26 mouse cellular contexts compared by ENCODE assay signal in the genomic region with DNA sequence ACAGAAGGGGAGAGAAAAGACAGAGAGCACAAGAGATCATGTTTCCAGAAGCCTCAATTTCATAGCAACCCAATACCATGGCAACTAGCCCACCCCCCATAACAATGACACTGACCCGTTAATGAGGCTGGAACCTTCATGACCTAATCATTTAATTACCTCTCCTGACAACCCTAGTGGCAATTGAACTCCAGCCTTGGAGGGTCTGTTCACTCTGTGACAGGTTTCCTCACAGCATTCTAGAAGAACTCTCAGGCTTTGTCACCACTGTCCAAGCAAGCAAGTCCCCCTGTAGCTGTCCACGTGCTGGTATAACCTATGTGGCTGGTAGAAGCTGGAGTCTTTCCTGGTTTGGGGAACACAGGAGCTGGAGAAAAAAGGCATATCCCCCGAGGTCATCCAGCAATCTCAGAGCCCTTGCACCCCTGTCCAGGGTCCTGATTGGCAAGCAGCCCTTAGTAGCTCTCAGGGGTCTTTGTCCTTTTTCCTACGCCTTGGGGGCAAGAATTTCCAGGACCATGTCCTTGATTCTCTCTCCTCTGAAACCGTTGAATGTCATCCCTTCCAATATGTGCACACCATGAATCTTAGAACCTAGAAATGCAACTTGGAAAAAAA. TPM values are rescaled to one million over a fixed set of nuclear protein-coding genes. Genes with fewer than 3 reads are reported as not detected.
DNase-seq lines count a peak whose midpoint lies in the region; ATAC-seq and TF ChIP-seq lines count a peak whose summit lies in the region.
"Had no signal": no experiment of that assay in that cellular context is flagged by ENCODE, and none has a peak within 500 bp of the region (broad histone marks: within the 10 kb centered on the region; RNA-seq: fewer than 3 reads in every experiment).

No protein-coding gene starts in this region.

- no peak overlapping the region for H3K27ac ChIP-seq in forebrain, embryonic 10.5 days
- no peak overlapping the region for H3K27ac ChIP-seq in forebrain, embryonic 12.5 days
- no peak overlapping the region for H3K27ac ChIP-seq in lung, embryonic 14.5 days (ENCODE audit: low read depth)
- no peak overlapping the region for H3K27ac ChIP-seq in embryonic facial prominence, embryonic 10.5 days (replicated peaks)
- H3K27ac ChIP-seq: embryonic facial prominence, embryonic 12.5 days; liver, embryonic 15.5 days had no signal

- H3K36me3 ChIP-seq in forebrain, embryonic 10.5 days (replicated peaks) = no peaks in the 10 kb centered on the region
- no peaks in the 10 kb centered on the region for H3K36me3 ChIP-seq in forebrain, embryonic 12.5 days (replicated peaks)
- H3K36me3 ChIP-seq in lung, embryonic 14.5 days (ENCODE audit: insufficient read depth) = no peaks in the 10 kb centered on the region
- no peaks in the 10 kb centered on the region for H3K36me3 ChIP-seq in embryonic facial prominence, embryonic 10.5 days (replicated peaks)
- H3K36me3 ChIP-seq: embryonic facial prominence, embryonic 12.5 days; liver, embryonic 15.5 days had no signal

- no peak for TF ChIP-seq CTCF in lung, embryonic 14.5 days (IDR thresholded peaks at IDR 0.05; ENCODE audit: low read depth)

- H3K27me3 ChIP-seq in forebrain, embryonic 10.5 days (ENCODE audit: poor library complexity, severe bottlenecking) = 0 out of 2 replicates have a peak, but pooled peaks cover 8% of the 10 kb centered on the region
- 0 out of 2 replicates have a peak, but pooled peaks cover 2% of the 10 kb centered on the region for H3K27me3 ChIP-seq in forebrain, embryonic 12.5 days
- H3K27me3 ChIP-seq in lung, embryonic 14.5 days (ENCODE audit: insufficient read depth, low read length) = no peaks in the 10 kb centered on the region
- no peaks in the 10 kb centered on the region for H3K27me3 ChIP-seq in embryonic facial prominence, embryonic 10.5 days (replicated peaks; ENCODE audit: low read depth, poor library complexity, severe bottlenecking)
- H3K27me3 ChIP-seq: liver, embryonic 15.5 days had no signal

- H3K9me3 ChIP-seq in forebrain, embryonic 10.5 days = no peaks in the 10 kb centered on the region
- H3K9me3 ChIP-seq in forebrain, embryonic 12.5 days = no peaks in the 10 kb centered on the region
- H3K9me3 ChIP-seq in lung, embryonic 14.5 days (ENCODE audit: low read depth, low read length) = no peaks in the 10 kb centered on the region
- no peaks in the 10 kb centered on the region for H3K9me3 ChIP-seq in embryonic facial prominence, embryonic 10.5 days
- H3K9me3 ChIP-seq: embryonic facial prominence, embryonic 12.5 days; liver, embryonic 15.5 days; megakaryocyte, embryonic 14.5 days had no signal

- H3K4me2 ChIP-seq in forebrain, embryonic 12.5 days = no peak overlapping the region
- H3K4me2 ChIP-seq in lung, embryonic 14.5 days = no peak overlapping the region
- H3K4me2 ChIP-seq: embryonic facial prominence, embryonic 12.5 days; heart, embryonic 11.5 days; liver, embryonic 15.5 days had no signal

- ATAC-seq in forebrain, embryonic 12.5 days (ENCODE audit: low FRiP score) = no peak
- ATAC-seq in lung, embryonic 14.5 days (ENCODE audit: insufficient read depth) = no peak
- ATAC-seq: CD4-positive, CD25-positive, alpha-beta regulatory T cell, adult 4 months; hindbrain, embryonic 16.5 days; midbrain, embryonic 16.5 days had no signal

- no peak overlapping the region for H3K9ac ChIP-seq in forebrain, embryonic 12.5 days
- no peak overlapping the region for H3K9ac ChIP-seq in lung, embryonic 14.5 days
- H3K9ac ChIP-seq: embryonic facial prominence, embryonic 12.5 days; liver, embryonic 15.5 days had no signal

- DNase-seq in forebrain, embryonic 10.5 days (ENCODE audit: extremely low spot score, low spot score) = peak; percentile 53
- DNase-seq in lung, embryonic 14.5 days = peak; percentile 63
- DNase-seq in lung, postnatal 36 days = no peak
- DNase-seq in embryonic facial prominence, embryonic 10.5 days (ENCODE audit: low spot score) = peak; percentile 60
- DNase-seq in retina, postnatal 1 day = peak; percentile 73
- no peak for DNase-seq in layer of hippocampus, adult 18-20 months (ENCODE audit: low spot score in 2 of 2)
- no peak for DNase-seq in kidney, adult 9 months
- DNase-seq: adrenal gland, postnatal 25 days; cerebellum, adult 9-10 months; heart, postnatal 14 days; kidney, adult 2 months; layer of hippocampus, adult 9-11 months; lung, postnatal 10 days; right cerebral cortex, postnatal 14 days; thymus, postnatal 25 days had no signal

- H3K4me3 ChIP-seq in forebrain, embryonic 10.5 days = no peak overlapping the region
- no peak overlapping the region for H3K4me3 ChIP-seq in forebrain, embryonic 12.5 days (replicated peaks)
- no peak overlapping the region for H3K4me3 ChIP-seq in lung, embryonic 14.5 days (ENCODE audit: low read depth, low read length)
- H3K4me3 ChIP-seq in embryonic facial prominence, embryonic 10.5 days = no peak overlapping the region
- H3K4me3 ChIP-seq: embryonic facial prominence, embryonic 12.5 days; liver, embryonic 15.5 days; megakaryocyte, embryonic 14.5 days had no signal

- H3K4me1 ChIP-seq in forebrain, embryonic 10.5 days = peaks cover 30% of the 10 kb centered on the region
- H3K4me1 ChIP-seq in forebrain, embryonic 12.5 days = peaks cover 27% of the 10 kb centered on the region
- no peaks in the 10 kb centered on the region for H3K4me1 ChIP-seq in lung, embryonic 14.5 days (ENCODE audit: insufficient read depth)
- H3K4me1 ChIP-seq in embryonic facial prominence, embryonic 10.5 days = peaks cover 22% of the 10 kb centered on the region
- H3K4me1 ChIP-seq: embryonic facial prominence, embryonic 12.5 days; liver, embryonic 15.5 days had no signal

- whole genome bisulfite sequencing in forebrain, embryonic 10.5 days = 26% methylated on average over 5 of the region's 5 CpGs
- WGBS in forebrain, embryonic 12.5 days = 24% methylated on average over 5 of the region's 5 CpGs
- 21% methylated on average over 5 of the region's 5 CpGs for WGBS in lung, embryonic 14.5 days
- WGBS in embryonic facial prominence, embryonic 10.5 days = 29% methylated on average over 5 of the region's 5 CpGs

RNA-seq across cellular contexts. Expression of a gene that starts 23.5 kb away (rescaled TPM):
- not detected in 2 replicates for polyA plus RNA-seq in forebrain, embryonic 10.5 days (2016; fragmentation: Nextera tagmentation; extraction: Ambion mirVana)
- polyA plus RNA-seq in forebrain, embryonic 12.5 days (2016; fragmentation: Nextera tagmentation; extraction: Ambion mirVana) = 0.22 TPM in 1 of 2 replicates, not detected in the other
- polyA plus RNA-seq in lung, embryonic 14.5 days (2014; fragmentation: Nextera tagmentation; extraction: Ambion mirVana) = 0.34 and 0.78 TPM in 2 replicates
- not detected in 2 replicates for polyA plus RNA-seq in embryonic facial prominence, embryonic 10.5 days (2016; fragmentation: Nextera tagmentation; extraction: Ambion mirVana)
- total RNA-seq in layer of hippocampus, adult 18-20 months (2021) = not detected
- total RNA-seq: adrenal gland, postnatal 25 days; gastrocnemius, postnatal 4 days; heart, postnatal 14 days had no signal
- polyA plus RNA-seq: CD4-positive, CD25-positive, alpha-beta regulatory T cell, adult 4 months; hindbrain, embryonic 16.5 days; kidney, adult 2 months; liver, embryonic 15.5 days; midbrain, embryonic 16.5 days; neural tube, embryonic 11.5 days; testis, adult 2 months had no signal

Comparison
In these comparisons a context has a peak if more than half of its experiments do, and no peak if none do; other contexts are left out.
1. DNase-seq: peak in forebrain, embryonic 10.5 days (single experiment), lung, embryonic 14.5 days (single experiment), embryonic facial prominence, embryonic 10.5 days (single experiment) and retina, postnatal 1 day (single experiment); none in lung, postnatal 36 days (single experiment), layer of hippocampus, adult 18-20 months (0 of 2) and kidney, adult 9 months (single experiment).